Mouse (Mus musculus) neural tube, embryonic 14.5 days (tissue): Measurements from ENCODE around the gene Tmem191c. TPM values are rescaled to one million over a fixed set of nuclear protein-coding genes. Genes with fewer than 3 reads are reported as not detected.

Experiments
- ATAC-seq: fragments of 200-750 bp; cut with Nextera tagmentation; 2 replicates; pipeline ENCODE4 v1.8.0; 2017; ENCODE audit warnings: low read depth, mild to moderate bottlenecking, moderate TSS enrichment, moderate library complexity
- H3K27ac ChIP-seq: fragments of 300-500 bp; sonication (generic); 2 replicates; pipeline ENCODE4 v1.5.1; 2014; ENCODE audit warnings: low read depth, mild to moderate bottlenecking, control low read depth, low read length, moderate library complexity, mixed read lengths
- H3K27me3 ChIP-seq: fragments of 300-500 bp; sonication (generic); 2 replicates; pipeline ENCODE4 v1.6.1; 2014; ENCODE audit warnings: low read length; ENCODE audit not compliant: control insufficient read depth, insufficient read depth
- H3K36me3 ChIP-seq: fragments of 300-500 bp; sonication (generic); 2 replicates; pipeline ENCODE4 v1.6.1; 2014; ENCODE audit warnings: low read length, mixed read lengths; ENCODE audit not compliant: control insufficient read depth, insufficient read depth
- H3K4me1 ChIP-seq: fragments of 300-500 bp; sonication (generic); 2 replicates; pipeline ENCODE4 v1.6.1; 2014; ENCODE audit warnings: low read length; ENCODE audit not compliant: control insufficient read depth, insufficient read depth
- H3K4me2 ChIP-seq: fragments of 300-500 bp; sonication (generic); 2 replicates; pipeline ENCODE4 v1.6.1; 2014; ENCODE audit warnings: mild to moderate bottlenecking, low read depth, low read length, control low read depth
- H3K4me3 ChIP-seq: fragments of 300-500 bp; sonication (generic); 2 replicates; pipeline ENCODE4 v1.5.1; 2014; ENCODE audit warnings: low read depth, low read length, control low read depth, mixed read lengths
- H3K9ac ChIP-seq: fragments of 300-500 bp; sonication (generic); replicated peaks from 2 replicates; pipeline ENCODE4 v1.6.1; 2014; ENCODE audit warnings: low read depth, mild to moderate bottlenecking, control low read depth, low read length, mixed read lengths
- H3K9me3 ChIP-seq: fragments of 300-500 bp; sonication (generic); 2 replicates; pipeline ENCODE4 v1.6.1; 2016; ENCODE audit warnings: low read length; ENCODE audit not compliant: control insufficient read depth
- WGBS: fragments of 180-500 bp; shearing (Covaris S2); extraction: QIAGEN DNeasy Blood & Tissue Kit; methylation state at CpG from one replicate; pipeline ENCODE4 v1.1.7; 2014; 5-methylcytosine and 5-hydroxymethylcytosine counted together
- polyA plus RNA-seq: library from polyadenylated mRNA; unstranded; fragments of >200 nt; fragmentation: Nextera tagmentation; extraction: Ambion mirVana; gene quantifications from 2 replicates; pipeline ENCODE4 v1.2.1, GENCODE M21; 2014

The Tmem191c gene
- polyA plus RNA-seq, 1 experiment from 2014 or later, result 55.7 TPM

- no peaks in the 10 kb centered on the region for H3K4me1 ChIP-seq
Observed at GRCm38 (mm10) chr16:17331116-17331515, 55.2 kb downstream of the Tmem191c start, which contains the start of gene Serpind1. Serpind1 (plus strand) TSS chr16:17331371.

DNA sequence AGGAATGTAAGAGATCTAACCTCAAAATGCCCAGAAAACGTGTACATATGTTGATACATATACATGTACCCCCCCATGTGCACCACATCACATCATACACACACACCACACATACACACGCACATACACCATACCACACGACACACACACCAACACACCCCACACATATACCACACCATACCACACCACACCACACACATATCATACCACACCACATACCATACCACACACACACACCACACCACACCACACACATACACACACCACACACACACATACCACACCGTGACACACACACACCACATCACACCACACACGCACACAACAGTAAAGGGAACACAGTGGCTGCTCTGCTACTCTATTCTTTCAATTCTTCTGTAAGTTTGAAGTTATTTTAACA, 56.0 kb downstream of the Tmem191c start:
- ATAC-seq, result no peak
- peaks cover 12% of the 10 kb centered on the region; the same call in 1 of the 2 replicates for H3K36me3 ChIP-seq
- no peak overlapping the region for H3K4me3 ChIP-seq
- no peaks in the 10 kb centered on the region for H3K4me1 ChIP-seq
- no peak overlapping the region for H3K27ac ChIP-seq
- 94% methylated on average over 5 of the region's 5 CpGs for WGBS
- no peaks in the 10 kb centered on the region for H3K9me3 ChIP-seq
- H3K4me2 ChIP-seq, result no peak overlapping the region
- no peaks in the 10 kb centered on the region for H3K27me3 ChIP-seq
- no peak overlapping the region for H3K9ac ChIP-seq

More at GRCm38 (mm10) chr16:17331116-17331515, 55.2 kb downstream of the Tmem191c start, which contains the start of gene Serpind1:
- Histone ChIP-seq H3K9ac (no peak within 1 kb of the TSS), H3K9me3 (no peaks in the 10 kb centered on the region), H3K4me2 (no peak within 1 kb of the TSS), H3K36me3 (peaks cover 9% of the 10 kb centered on the region; the same call in 1 of the 2 replicates), H3K27ac (no peak within 1 kb of the TSS), H3K4me3 (no peak within 1 kb of the TSS), H3K27me3 (no peaks in the 10 kb centered on the region)
- 85% methylated on average over 2 of the region's 2 CpGs for WGBS
- no peak for ATAC-seq

Other genes starting within 250 kb of the Tmem191c start
- 109 and 129 TPM in 2 replicates for gene Ypel1, start 206.4 kb upstream of the Tmem191c start, polyA plus RNA-seq
- 131 and 143 TPM in 2 replicates for gene Ppil2, start 164.8 kb upstream of the Tmem191c start, polyA plus RNA-seq
- 9.3 and 12.1 TPM in 2 replicates for gene 2610318N02Rik, start 150.9 kb upstream of the Tmem191c start, polyA plus RNA-seq
- 15.9 and 20.8 TPM in 2 replicates for gene Sdf2l1, start 143.7 kb upstream of the Tmem191c start, polyA plus RNA-seq
- 44.1 and 51.3 TPM in 2 replicates for gene Ydjc, start 131.5 kb upstream of the Tmem191c start, polyA plus RNA-seq
- 3.3 TPM in 2 replicates for gene Ccdc116, start 128.8 kb upstream of the Tmem191c start, polyA plus RNA-seq
- 280 and 285 TPM in 2 replicates for gene Ube2l3, start 73.4 kb upstream of the Tmem191c start, polyA plus RNA-seq
- gene Rimbp3, start 67.5 kb upstream of the Tmem191c start, polyA plus RNA-seq, result 2.2 and 2.7 TPM in 2 replicates
- 4.8 and 6.7 TPM in 2 replicates for gene Hic2, start 42.5 kb upstream of the Tmem191c start, polyA plus RNA-seq
- 0.83 and 2.3 TPM in 2 replicates for gene Serpind1, start 55.3 kb downstream of the Tmem191c start, polyA plus RNA-seq
- 9.5 and 10.6 TPM in 2 replicates for gene Snap29, start 129.9 kb downstream of the Tmem191c start, polyA plus RNA-seq
- 73.0 and 83.1 TPM in 2 replicates for gene Pi4ka, start 130.2 kb downstream of the Tmem191c start, polyA plus RNA-seq
- 70.6 and 73.1 TPM in 2 replicates for gene Crkl, start 175.9 kb downstream of the Tmem191c start, polyA plus RNA-seq
- gene Aifm3, start 213.5 kb downstream of the Tmem191c start, polyA plus RNA-seq, result 3.0 and 3.4 TPM in 2 replicates
- 113 and 132 TPM in 2 replicates for gene Lztr1, start 232.6 kb downstream of the Tmem191c start, polyA plus RNA-seq